Mouse (Mus musculus): ENCODE measurements around the gene P3h4.

DNA sequence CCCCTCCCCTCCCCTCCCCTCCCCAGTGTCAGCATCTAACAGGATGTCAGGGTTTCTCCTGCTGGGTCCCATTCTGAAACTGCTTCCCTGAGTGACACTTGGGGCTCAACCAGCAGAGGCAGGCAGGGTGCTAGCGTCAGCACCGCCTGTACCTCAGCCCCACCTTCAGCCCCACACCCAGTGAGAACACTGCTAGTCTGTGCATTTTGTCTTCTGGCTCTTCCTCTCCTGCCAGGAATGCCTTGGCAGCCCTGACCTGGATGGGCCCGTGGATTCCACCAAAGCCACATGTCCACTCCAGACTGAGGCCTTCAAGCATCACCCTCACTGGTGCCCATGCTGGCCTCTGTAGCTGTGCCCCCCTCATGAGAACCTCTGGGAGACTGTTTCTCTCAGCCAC, 5.0 kb downstream of the P3h4 start:
- TF ChIP-seq CTCF (IDR thresholded peaks at IDR 0.05; ENCODE audit: low read depth) = no peak
- no peak for TF ChIP-seq EP300 (IDR thresholded peaks at IDR 0.05; ENCODE audit: low read depth)

Data from liver, postnatal 0 days (tissue).